Mouse (Mus musculus): ENCODE results near the gene Tmem74b. TPM values are rescaled to one million over a fixed set of nuclear protein-coding genes. Genes with fewer than 3 reads are reported as not detected.

Tmem74b gene
- total and polyA plus RNA-seq, 3 experiments: not detected

GRCm38 (mm10) chr2:151735422-151735821 lies 33.6 kb downstream of the Tmem74b start:
- peak; percentile 21 for DNase-seq (ENCODE audit: low read depth, low spot score)
- H3K4me1 ChIP-seq (ENCODE audit: control insufficient read depth in 1 of 2, insufficient read depth in 2 of 2, low read length in 2 of 2): peaks cover 16 to 18% of the 10 kb centered on the region in 2 experiments
- no peaks in the 10 kb centered on the region for H3K27me3 ChIP-seq (ENCODE audit: control insufficient read depth in 1 of 2, insufficient read depth in 2 of 2, low read length in 2 of 2)
- no peak overlapping the region for H3K27ac ChIP-seq (ENCODE audit: control insufficient read depth, low read depth, low read length)
- no peaks in the 10 kb centered on the region for H3K9me3 ChIP-seq (replicated peaks; ENCODE audit: insufficient read depth, low read length)
- H3K79me2 ChIP-seq (ENCODE audit: control insufficient read depth, insufficient read depth, low read length, poor library complexity): peaks cover 47% of the 10 kb centered on the region
- H3K4me3 ChIP-seq (ENCODE audit: control insufficient read depth in 1 of 2, insufficient read depth in 1 of 2, low read depth in 2 of 2, low read length in 2 of 2): no peak overlapping the region
- H3K9ac ChIP-seq (ENCODE audit: control insufficient read depth, low read depth, low read length, poor library complexity, severe bottlenecking): no peak overlapping the region
- peaks cover 30 to 31% of the 10 kb centered on the region in 2 experiments for H3K36me3 ChIP-seq (ENCODE audit: control insufficient read depth in 1 of 2, insufficient read depth in 2 of 2, low read length in 2 of 2)
- TF ChIP-seq MEF2A (IDR thresholded peaks at IDR 0.05; ENCODE audit: extremely low read depth, insufficient replicate concordance, low read depth, low read length, poor library complexity, severe bottlenecking): no peak
- TF ChIP-seq E2F4 (IDR thresholded peaks at IDR 0.05; ENCODE audit: borderline replicate concordance, low read depth, low read length): no peak
- no peak for TF ChIP-seq BHLHE40 (IDR thresholded peaks at IDR 0.05; ENCODE audit: borderline replicate concordance, low read depth, low read length)
- no peak for TF ChIP-seq KAT2A (conservative IDR thresholded peaks at IDR 0.05; ENCODE audit: low read depth, low read length)
- TF ChIP-seq GABPA (IDR thresholded peaks at IDR 0.05; ENCODE audit: low read depth, low read length): no peak
- TF ChIP-seq MAX (IDR thresholded peaks at IDR 0.05; ENCODE audit: low read length): no peak
- TF ChIP-seq TCF12 (IDR thresholded peaks at IDR 0.05; ENCODE audit: low read depth, low read length): peak; percentile 48; the same call in 1 of the 2 replicates
- TF ChIP-seq USF2 (IDR thresholded peaks at IDR 0.05; ENCODE audit: borderline replicate concordance in 1 of 2, insufficient read depth in 1 of 2, low read depth in 1 of 2, low read length in 2 of 2): no peak
- TF ChIP-seq ZC3H11A (IDR thresholded peaks at IDR 0.05; ENCODE audit: low read depth, low read length): no peak
- no peak for TF ChIP-seq USF1 (IDR thresholded peaks at IDR 0.05; ENCODE audit: low read depth, low read length)
- TF ChIP-seq ZNF384 (IDR thresholded peaks at IDR 0.05; ENCODE audit: low read depth, low read length): no peak
- TF ChIP-seq POLR2AphosphoS5 (IDR thresholded peaks at IDR 0.05; ENCODE audit: borderline replicate concordance, low read depth, low read length): no peak
- TF ChIP-seq UBTF (IDR thresholded peaks at IDR 0.05; ENCODE audit: borderline replicate concordance, insufficient read depth, low read depth, low read length): no peak
- 0 out of 2 replicates have a peak, but pooled peaks have one; percentile 32 for TF ChIP-seq RCOR1 (IDR thresholded peaks at IDR 0.05; ENCODE audit: low read depth, low read length)
- TF ChIP-seq POLR2AphosphoS2 (IDR thresholded peaks at IDR 0.05; ENCODE audit: low read length): no peak
- no peak for TF ChIP-seq POLR2A (IDR thresholded peaks at IDR 0.05; ENCODE audit: control insufficient read depth in 1 of 2, insufficient read depth in 1 of 2, low read depth in 1 of 2, low read length in 2 of 2, poor library complexity in 1 of 2)
- TF ChIP-seq MAFK (IDR thresholded peaks at IDR 0.05; ENCODE audit: borderline replicate concordance, low read depth, low read length): no peak
- no peak for TF ChIP-seq TBP (IDR thresholded peaks at IDR 0.05; ENCODE audit: low read depth, low read length)
- TF ChIP-seq ETS1 (IDR thresholded peaks at IDR 0.05; ENCODE audit: low read depth, low read length): no peak
- TF ChIP-seq EP300 (IDR thresholded peaks at IDR 0.05; ENCODE audit: low read depth in 1 of 2, low read length in 2 of 2): peak in 1 of 2 experiments; percentile 61; a peak in 2 of 4 replicates
- no peak for TF ChIP-seq HCFC1 (IDR thresholded peaks at IDR 0.05; ENCODE audit: low read depth, low read length)
- no peak for TF ChIP-seq NELFE (IDR thresholded peaks at IDR 0.05; ENCODE audit: low read depth, low read length)
- no peak for TF ChIP-seq SIN3A (IDR thresholded peaks at IDR 0.05; ENCODE audit: low read length)
- no peak for TF ChIP-seq SMC3 (IDR thresholded peaks at IDR 0.05; ENCODE audit: low read depth, low read length)
- no peak for TF ChIP-seq MYB (IDR thresholded peaks at IDR 0.05; ENCODE audit: low read depth, low read length)
- TF ChIP-seq GATA1 (IDR thresholded peaks at IDR 0.05; ENCODE audit: low read depth, low read length): peak; percentile 65
- no peak for TF ChIP-seq CTCF (IDR thresholded peaks at IDR 0.05 in 2 of 3, conservative IDR thresholded peaks at IDR 0.05 in 1 of 3; ENCODE audit: control insufficient read depth in 1 of 3, insufficient read depth in 1 of 3, low read depth in 2 of 3, low read length in 3 of 3, poor library complexity in 1 of 3, severe bottlenecking in 1 of 3)
- no peak for TF ChIP-seq ZMIZ1 (IDR thresholded peaks at IDR 0.05; ENCODE audit: low read depth, low read length)
- no peak for TF ChIP-seq CHD2 (IDR thresholded peaks at IDR 0.05; ENCODE audit: low read length)
- TF ChIP-seq NRF1 (IDR thresholded peaks at IDR 0.05; ENCODE audit: insufficient read depth, low read depth, low read length, poor library complexity, severe bottlenecking): no peak
- TF ChIP-seq MYC (IDR thresholded peaks at IDR 0.05; ENCODE audit: low read depth, low read length): no peak
- TF ChIP-seq TAL1 (IDR thresholded peaks at IDR 0.05; ENCODE audit: low read length): no peak
- TF ChIP-seq ELF1 (IDR thresholded peaks at IDR 0.05; ENCODE audit: low read depth, low read length): no peak
